Mouse (Mus musculus): ENCODE measurements around the gene Hnrnpll. TPM values are rescaled to one million over a fixed set of nuclear protein-coding genes. Genes with fewer than 3 reads are reported as not detected.

The Hnrnpll gene
- total RNA-seq, 4 experiments from 2014 or later, result 47.6 to 53.1 (median 50.6) TPM

DNA sequence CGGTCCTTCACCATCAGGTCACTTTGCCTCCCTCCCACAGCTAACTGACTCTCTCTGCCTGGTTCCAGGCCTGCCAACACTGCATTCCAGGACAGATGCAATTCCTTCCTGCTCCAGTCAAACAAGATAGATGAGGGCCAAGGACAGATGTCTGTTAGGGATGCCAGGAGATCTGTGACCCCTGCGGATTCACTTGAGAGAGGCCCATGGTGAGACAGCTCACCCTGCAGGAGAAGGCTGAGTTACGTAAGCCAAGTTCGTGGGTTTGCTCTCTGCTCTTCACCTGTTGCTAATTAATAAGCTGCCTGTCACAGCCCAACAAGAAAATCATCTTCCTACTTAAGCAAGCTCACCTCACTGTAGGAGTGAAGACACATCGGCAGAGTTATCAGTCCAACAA, 63.1 kb downstream of the Hnrnpll start:
- peak; percentile 81 for DNase-seq

- peak; percentile 85 for DNase-seq
These were observed 66.9 kb downstream of the Hnrnpll start for GRCm38 (mm10) chr17:79995091-79995691.

GRCm38 (mm10) chr17:79992114-79992513, 70.0 kb downstream of the Hnrnpll start:
- no peak for DNase-seq

- no peak for DNase-seq
These were observed 70.8 kb downstream of the Hnrnpll start for GRCm38 (mm10) chr17:79991166-79991958.

DNA sequence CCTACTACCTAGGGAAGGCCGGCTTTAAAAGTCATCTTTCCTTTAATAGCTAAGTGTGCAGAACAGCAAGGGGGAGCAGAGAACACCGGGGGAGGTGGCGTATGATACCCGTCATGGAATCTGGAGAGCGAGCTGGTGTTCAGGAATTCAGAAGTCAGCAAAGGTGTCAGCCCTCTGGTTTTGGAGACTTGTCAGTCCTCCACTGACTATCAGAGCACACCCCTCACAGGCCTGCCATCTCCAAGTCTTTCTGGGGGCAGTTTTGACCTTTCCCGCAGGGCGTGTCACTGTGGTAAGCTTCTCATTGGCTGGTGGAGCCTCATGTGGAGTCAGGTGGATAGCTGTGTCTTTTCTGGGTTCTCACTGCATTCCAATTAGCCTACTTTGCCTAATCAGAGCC, 72.0 kb downstream of the Hnrnpll start:
- DNase-seq, result no peak

GRCm38 (mm10) chr17:79984450-79984849, 77.7 kb downstream of the Hnrnpll start:
- DNase-seq, result no peak

- no peak for DNase-seq
These were observed 79.1 kb downstream of the Hnrnpll start for GRCm38 (mm10) chr17:79982955-79983529.

DNA sequence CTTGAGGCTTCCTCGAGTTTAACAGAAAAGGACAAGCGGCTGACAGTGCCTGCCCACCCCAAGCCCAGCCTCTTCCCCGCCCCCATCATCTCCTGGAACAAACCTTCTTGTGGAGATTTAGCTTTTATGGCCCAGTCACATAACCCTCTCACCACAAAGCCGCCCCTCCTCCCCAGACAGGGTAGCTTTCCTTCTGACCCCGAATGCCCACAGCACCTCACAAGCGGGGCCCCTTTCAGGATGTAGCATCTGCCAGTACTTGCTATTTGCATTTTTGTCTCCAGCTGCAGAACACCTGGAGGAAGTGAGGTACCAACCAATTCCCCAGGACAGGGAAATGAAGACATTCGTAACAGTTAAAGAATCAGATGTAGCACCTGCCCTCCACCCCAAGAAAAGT, 79.6 kb downstream of the Hnrnpll start:
- no peak for DNase-seq

- no peak for DNase-seq
These were observed 80.2 kb downstream of the Hnrnpll start for GRCm38 (mm10) chr17:79981758-79982481.

DNA sequence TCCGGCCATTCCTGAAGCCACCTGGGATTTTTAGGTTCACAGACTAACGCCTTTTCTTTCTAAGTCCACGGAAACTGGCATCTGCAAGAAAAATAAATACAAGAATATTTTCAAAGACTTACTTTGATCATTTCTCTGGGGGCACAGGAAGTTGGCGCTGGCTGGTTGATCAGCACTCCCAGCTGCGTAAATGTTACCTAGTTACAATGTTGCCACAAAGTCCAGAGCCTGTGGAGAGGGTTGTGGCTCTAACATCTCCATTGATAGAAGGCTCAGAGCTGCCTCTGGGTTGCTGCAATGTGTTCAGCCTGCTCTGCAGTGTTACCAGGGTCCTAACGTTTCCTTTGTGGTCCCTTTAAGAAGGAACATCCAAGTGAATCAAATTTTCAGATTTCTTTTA, 80.8 kb downstream of the Hnrnpll start:
- no peak for DNase-seq

GRCm38 (mm10) chr17:79980421-79981120, 81.6 kb downstream of the Hnrnpll start:
- DNase-seq, result no peak

Other genes with a start within 250 kb of the Hnrnpll start
- 10 to 100 TPM; 44.4 to 79.1 (median 59.9) TPM for gene Atl2, start 166.2 kb downstream of the Hnrnpll start, total RNA-seq (2022)
- gene Galm, start 65.1 kb upstream of the Hnrnpll start, total RNA-seq (2022), result 10 to 100 TPM; 12.7 to 18.1 (median 14.4) TPM
- gene Srsf7, start 145.0 kb upstream of the Hnrnpll start, total RNA-seq (2022), result 100 to 1,000 TPM in 3 of 4 experiments, 10 to 100 TPM in 1; 96.8 to 150 (median 119) TPM
- gene Ttc39d, start 145.1 kb upstream of the Hnrnpll start, total RNA-seq (2022), result under 1 TPM in 2 of 4 experiments, not detected in 2; 0.09 to 0.11 TPM
- gene Gemin6, start 162.1 kb upstream of the Hnrnpll start, total RNA-seq (2022), result 10 to 100 TPM in 1 of 4 experiments, 1 to 10 TPM in 3; 6.9 to 10.9 (median 9.2) TPM
- 10 to 100 TPM; 15.5 to 27.5 (median 19.9) TPM for gene Morn2, start 227.9 kb upstream of the Hnrnpll start, total RNA-seq (2022)
- 10 to 100 TPM; 11.8 to 22.0 (median 16.8) TPM for gene Dhx57, start 228.1 kb upstream of the Hnrnpll start, total RNA-seq (2022)
- gene Arhgef33, start 245.1 kb upstream of the Hnrnpll start, total RNA-seq (2022), result 1 to 10 TPM in 3 of 4 experiments, under 1 TPM in 1; 0.78 to 2.8 (median 1.3) TPM